Mouse (Mus musculus) C2C12 (cell line): ENCODE data around the gene Fcer1g. TPM values are rescaled to one million over a fixed set of nuclear protein-coding genes. Genes with fewer than 3 reads are reported as not detected.

ENCODE experiments used
- H3K27me3 ChIP-seq: one replicate; pipeline ENCODE4 v1.6.1; 2011; ENCODE audit not compliant: control insufficient read depth, insufficient read depth, insufficient read length
- H3K36me3 ChIP-seq: one replicate; pipeline ENCODE4 v1.6.1; 2011; ENCODE audit not compliant: control insufficient read depth, insufficient read depth
- H3K4me3 ChIP-seq: one replicate; pipeline ENCODE4 v1.5.1; 2011; ENCODE audit warnings: mild to moderate bottlenecking, control low read depth; ENCODE audit not compliant: poor library complexity, insufficient read depth, severe bottlenecking
- H3K79me2 ChIP-seq: one replicate; pipeline ENCODE4 v1.6.1; 2011; ENCODE audit not compliant: control insufficient read depth, insufficient read depth
- H3K79me3 ChIP-seq: one replicate; pipeline ENCODE4 v1.6.1; 2011; ENCODE audit warnings: low read depth, control low read depth
- H3ac ChIP-seq: one replicate; pipeline ENCODE3; 2011; ENCODE audit warnings: low read depth; ENCODE audit not compliant: control insufficient read depth, insufficient read length
- CEBPB ChIP-seq: IDR thresholded peaks from one replicate; pipeline ENCODE4 v1.6.1; 2011; ENCODE audit warnings: low read depth, mild to moderate bottlenecking, control low read depth, moderate library complexity
- CTCF ChIP-seq: IDR thresholded peaks from one replicate; pipeline ENCODE4 v1.5.1; 2011; ENCODE audit not compliant: control insufficient read depth, insufficient read depth, insufficient read length
- FOSL1 ChIP-seq: IDR thresholded peaks from one replicate; pipeline ENCODE4 v1.8.0; 2011; ENCODE audit warnings: mild to moderate bottlenecking, low read length; ENCODE audit not compliant: poor library complexity, insufficient read depth, severe bottlenecking
- MAX ChIP-seq: IDR thresholded peaks from one replicate; pipeline ENCODE4 v1.6.1; 2011; ENCODE audit warnings: mild to moderate bottlenecking, control low read depth
- MYOD1 ChIP-seq: IDR thresholded peaks from one replicate; pipeline ENCODE4 v1.6.1; 2011; ENCODE audit warnings: low read depth; ENCODE audit not compliant: control insufficient read depth, insufficient read length
- MYOG ChIP-seq: IDR thresholded peaks from one replicate; pipeline ENCODE4 v1.6.1; 2011; ENCODE audit not compliant: control insufficient read depth, insufficient read length; ENCODE audit errors: extremely low read depth
- USF1 ChIP-seq: IDR thresholded peaks from one replicate; pipeline ENCODE4 v1.6.1; 2011; ENCODE audit warnings: low read depth, mild to moderate bottlenecking, control low read depth, moderate library complexity
- polyA plus RNA-seq: library from polyadenylated mRNA; unstranded; fragments of >200 nt; fragmentation: generic; extraction: Trizol; gene quantifications from one replicate; pipeline ENCODE4 v1.2.1, GENCODE M21; 2012; ENCODE audit warnings: missing spikeins

Fcer1g gene
- polyA plus RNA-seq, 1 experiment = not detected

GRCm38 (mm10) chr1:171232800-171233730 is 1.1 kb downstream of the Fcer1g start:
- H3K27me3 ChIP-seq = no peaks in the 10 kb centered on the region
- H3K79me2 ChIP-seq = no peaks in the 10 kb centered on the region
- TF ChIP-seq CTCF = no peak
- TF ChIP-seq CEBPB = no peak
- TF ChIP-seq FOSL1 = no peak
- peaks cover 37% of the 10 kb centered on the region for H3K36me3 ChIP-seq
- H3K4me3 ChIP-seq = no peak overlapping the region
- H3ac ChIP-seq = no peak overlapping the region
- H3K79me3 ChIP-seq = no peaks in the 10 kb centered on the region

- Histone ChIP-seq H3K4me3 (no peak overlapping the region), H3K79me3 (no peaks in the 10 kb centered on the region), H3K27me3 (no peaks in the 10 kb centered on the region), H3K79me2 (no peaks in the 10 kb centered on the region), H3ac (no peak overlapping the region), H3K36me3 (peaks cover 31% of the 10 kb centered on the region)
- TF ChIP-seq USF1 (no peak), MAX (no peak), CEBPB (no peak), FOSL1 (no peak), MYOD1 (no peak), MYOG (no peak), CTCF (no peak)
Measured at GRCm38 (mm10) chr1:171232348-171232747, 1.8 kb downstream of the Fcer1g start.

- Histone ChIP-seq H3K4me3 (no peak overlapping the region), H3K79me3 (no peaks in the 10 kb centered on the region)
Measured at GRCm38 (mm10) chr1:171231844-171232243, 2.3 kb downstream of the Fcer1g start.

GRCm38 (mm10) chr1:171230215-171230614 is 4.0 kb downstream of the Fcer1g start:
- Histone ChIP-seq H3K79me2 (no peaks in the 10 kb centered on the region), H3K4me3 (no peak overlapping the region), H3ac (no peak overlapping the region), H3K36me3 (peaks cover 13% of the 10 kb centered on the region), H3K27me3 (no peaks in the 10 kb centered on the region), H3K79me3 (no peaks in the 10 kb centered on the region)
- TF ChIP-seq FOSL1 (no peak), USF1 (no peak), MAX (no peak), CTCF (no peak), MYOD1 (no peak), CEBPB (no peak), MYOG (no peak)

More at GRCm38 (mm10) chr1:171231844-171232243, 2.3 kb downstream of the Fcer1g start:
- TF ChIP-seq MYOG (no peak), MAX (no peak), CTCF (no peak), FOSL1 (no peak), USF1 (no peak), CEBPB (no peak), MYOD1 (no peak)
- Histone ChIP-seq H3K36me3 (peaks cover 26% of the 10 kb centered on the region), H3ac (no peak overlapping the region), H3K79me2 (no peaks in the 10 kb centered on the region), H3K27me3 (no peaks in the 10 kb centered on the region)

- peaks cover 8% of the 10 kb centered on the region for H3K36me3 ChIP-seq
- no peak overlapping the region for H3ac ChIP-seq
- TF ChIP-seq FOSL1 = no peak
- TF ChIP-seq USF1 = no peak
- TF ChIP-seq MYOG = no peak
- no peak for TF ChIP-seq MYOD1
- TF ChIP-seq CTCF = no peak
- no peak for TF ChIP-seq CEBPB
- no peak for TF ChIP-seq MAX
- no peaks in the 10 kb centered on the region for H3K27me3 ChIP-seq
- H3K79me3 ChIP-seq = no peaks in the 10 kb centered on the region
- H3K4me3 ChIP-seq = no peak overlapping the region
- no peaks in the 10 kb centered on the region for H3K79me2 ChIP-seq
Measured at GRCm38 (mm10) chr1:171229750-171230149, 4.4 kb downstream of the Fcer1g start.

GRCm38 (mm10) chr1:171227879-171228278 is 6.3 kb downstream of the Fcer1g start:
- H3K27me3 ChIP-seq = no peaks in the 10 kb centered on the region
- H3K79me3 ChIP-seq = no peaks in the 10 kb centered on the region
- no peak overlapping the region for H3K4me3 ChIP-seq
- no peak for TF ChIP-seq USF1
- TF ChIP-seq FOSL1 = no peak
- no peak for TF ChIP-seq MAX
- TF ChIP-seq MYOG = no peak
- no peak for TF ChIP-seq MYOD1
- no peak for TF ChIP-seq CTCF
- no peak for TF ChIP-seq CEBPB
- H3ac ChIP-seq = no peak overlapping the region
- no peaks in the 10 kb centered on the region for H3K36me3 ChIP-seq
- no peaks in the 10 kb centered on the region for H3K79me2 ChIP-seq
